Mouse (Mus musculus): Measurements from ENCODE around the gene Klhl32.
"Not testable (repeated sequence)": the region's sequence is repeated elsewhere in the genome, so short reads cannot be mapped to it uniquely, and the experiment has no call there.

Gene Klhl32

GRCm38 (mm10) chr4:24850401-24851325, at the start of gene Klhl32:
Klhl32 (minus strand) TSS chr4:24851124.
- peak; percentile 56 to 60 for DNase-seq

GRCm38 (mm10) chr4:24899146-24899545, 48.2 kb upstream of the Klhl32 start:
- no peak for DNase-seq

GRCm38 (mm10) chr4:24898636-24899035, 47.7 kb upstream of the Klhl32 start:
- DNase-seq: no peak

DNA sequence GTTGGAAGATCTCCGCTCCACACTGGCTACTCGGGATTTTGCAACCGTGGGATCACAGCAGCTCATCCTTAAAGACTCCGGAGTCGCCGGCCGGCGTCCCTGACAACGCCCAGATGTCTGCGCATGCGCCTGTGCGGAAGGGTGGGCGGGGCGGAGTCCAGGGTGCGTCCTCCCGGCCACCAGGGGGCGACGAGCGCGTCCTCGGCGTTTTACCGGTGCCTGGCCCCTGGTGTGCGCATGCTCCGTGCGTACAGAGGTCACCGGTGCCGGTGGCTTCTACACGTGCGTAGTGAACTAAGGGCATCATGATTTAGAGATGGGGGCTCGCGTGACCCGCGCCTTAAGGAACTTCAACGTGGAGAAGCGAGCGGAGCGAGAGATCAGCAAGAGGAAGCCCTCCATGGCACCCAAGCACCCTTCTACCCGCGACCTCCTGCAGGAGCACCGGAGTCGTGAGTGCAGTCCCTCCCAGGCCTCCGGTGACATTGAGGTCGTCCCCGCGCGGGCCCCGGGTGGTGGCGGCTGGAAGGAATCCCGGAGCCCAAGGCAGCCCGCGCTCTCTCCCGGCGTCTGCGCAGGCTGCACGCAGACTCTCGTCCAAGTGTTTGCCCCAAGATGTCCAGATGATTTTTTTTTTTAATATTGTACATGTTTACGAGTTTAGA, 47.1 kb upstream of the Klhl32 start, which contains the start of gene Ndufaf4:
TSS of gene Ndufaf4 (plus strand) at position 233 of the 665 bp plus-strand sequence.
- peak; percentile 93 to 95 for DNase-seq

GRCm38 (mm10) chr4:24897351-24897750, 46.4 kb upstream of the Klhl32 start:
- peak in 1 of 2 experiments; percentile 2 for DNase-seq

- DNase-seq: peak in 1 of 2 experiments; percentile 41
Measured at GRCm38 (mm10) chr4:24896829-24897228, 45.9 kb upstream of the Klhl32 start.

GRCm38 (mm10) chr4:24894625-24895024, 43.7 kb upstream of the Klhl32 start:
- no peak for DNase-seq

GRCm38 (mm10) chr4:24892293-24892692, 41.4 kb upstream of the Klhl32 start:
- not testable (repeated sequence) for DNase-seq

GRCm38 (mm10) chr4:24889386-24889785, 38.5 kb upstream of the Klhl32 start:
- not testable (repeated sequence) for DNase-seq

DNA sequence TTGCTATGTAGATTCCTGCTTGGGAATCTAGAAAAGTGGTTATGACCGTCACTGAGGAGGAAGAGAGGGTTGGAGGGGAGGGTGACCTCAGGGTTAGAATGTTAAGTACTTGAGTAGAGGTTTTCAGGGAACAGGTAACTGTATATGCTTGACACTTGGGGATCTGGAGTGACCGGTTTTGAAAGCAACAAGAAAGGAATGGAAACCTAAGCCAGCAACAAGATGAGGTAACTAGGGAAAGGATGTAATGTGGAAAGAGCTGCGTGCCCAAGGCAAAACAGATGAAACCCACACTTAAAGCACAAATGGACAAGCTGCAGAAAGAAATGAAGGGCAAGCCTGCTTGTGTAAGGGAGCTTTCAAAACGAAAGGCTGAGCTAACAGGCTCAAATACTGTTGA, 18.3 kb upstream of the Klhl32 start:
- DNase-seq: peak; percentile 2 to 26

- no peak for DNase-seq
Measured at GRCm38 (mm10) chr4:24865691-24866090, 14.8 kb upstream of the Klhl32 start.

GRCm38 (mm10) chr4:24847406-24847805, 3.5 kb downstream of the Klhl32 start:
- DNase-seq: no peak

- DNase-seq: no peak
Measured at GRCm38 (mm10) chr4:24845546-24845945, 5.4 kb downstream of the Klhl32 start.

DNA sequence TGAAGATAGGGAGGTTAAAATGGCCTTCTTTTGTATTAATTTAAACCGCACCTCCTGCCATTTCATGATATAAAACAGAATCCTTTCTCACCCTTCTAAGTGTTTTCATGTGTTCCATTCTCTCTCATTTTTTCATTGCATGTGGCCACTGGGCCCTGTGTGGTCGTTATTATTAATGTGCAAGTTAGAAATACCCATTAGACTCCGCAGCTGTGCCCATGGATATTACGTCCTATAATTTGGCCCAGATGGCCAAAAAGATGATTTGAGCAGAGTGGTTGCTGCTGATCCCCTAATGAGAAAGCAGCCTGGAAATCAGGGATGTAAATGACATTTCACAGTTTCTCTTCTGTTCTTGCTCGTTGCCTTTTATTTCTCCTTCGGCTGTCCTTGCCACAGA, 12.4 kb downstream of the Klhl32 start:
- DNase-seq: no peak

GRCm38 (mm10) chr4:24835555-24835954, 15.4 kb downstream of the Klhl32 start:
- DNase-seq: no peak

GRCm38 (mm10) chr4:24808316-24808715, 42.6 kb downstream of the Klhl32 start:
- DNase-seq: no peak

- no peak for DNase-seq
Measured at GRCm38 (mm10) chr4:24801881-24802280, 49.0 kb downstream of the Klhl32 start.

- DNase-seq: no peak
Measured at GRCm38 (mm10) chr4:24801343-24801742, 49.6 kb downstream of the Klhl32 start.

DNA sequence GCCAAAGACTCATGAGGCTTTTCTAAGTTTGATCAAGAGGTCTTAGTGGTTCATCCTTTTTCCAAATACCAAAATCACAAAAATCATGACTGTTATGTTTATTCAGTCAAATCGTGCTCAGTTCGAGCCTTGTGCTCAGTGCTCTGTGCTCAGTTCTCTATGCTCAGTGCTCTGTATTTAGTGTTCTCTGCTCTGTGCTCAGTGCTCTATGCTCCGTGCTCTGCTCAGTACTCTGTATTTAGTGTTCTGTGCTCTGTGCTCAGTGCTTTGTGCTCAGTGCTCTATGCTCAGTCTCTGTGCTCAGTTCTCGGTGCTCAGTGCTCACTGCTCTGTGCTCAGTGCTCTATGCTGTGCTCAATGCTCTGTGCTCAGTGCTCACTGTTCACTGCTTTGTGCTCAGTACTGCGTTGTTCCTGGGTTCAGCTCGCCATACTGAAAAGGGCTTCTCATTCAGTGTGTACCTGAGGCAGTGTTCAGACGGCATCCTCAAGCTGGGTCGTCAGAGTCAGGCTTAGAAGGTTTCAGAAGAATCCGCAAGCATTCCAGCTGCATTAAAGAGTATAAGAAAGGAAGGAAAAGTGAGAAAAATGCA, 50.5 kb downstream of the Klhl32 start:
- DNase-seq: no peak

DNA sequence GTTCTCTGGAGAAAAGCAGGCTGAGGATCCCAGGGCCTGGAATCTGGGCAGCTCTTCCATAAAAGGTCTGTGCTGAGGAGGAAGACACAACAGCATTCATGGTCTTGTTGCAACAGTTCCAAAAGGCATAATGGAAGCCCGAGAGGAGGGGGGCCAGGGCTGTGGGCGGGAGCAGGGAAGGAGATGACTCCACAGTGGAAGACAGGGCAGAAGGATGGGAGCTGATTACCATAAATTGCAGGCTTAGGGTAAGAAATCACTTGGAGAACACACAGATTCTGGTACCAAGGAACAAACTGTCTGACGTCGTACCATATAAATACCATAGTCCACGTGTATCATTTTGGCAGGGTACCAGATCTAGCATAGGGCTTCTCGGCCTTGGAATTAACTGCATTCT, 51.9 kb downstream of the Klhl32 start:
- DNase-seq: no peak

GRCm38 (mm10) chr4:24797868-24798267, 53.1 kb downstream of the Klhl32 start:
- DNase-seq: no peak

- no peak for DNase-seq
Measured at GRCm38 (mm10) chr4:24797280-24797679, 53.6 kb downstream of the Klhl32 start.

DNA sequence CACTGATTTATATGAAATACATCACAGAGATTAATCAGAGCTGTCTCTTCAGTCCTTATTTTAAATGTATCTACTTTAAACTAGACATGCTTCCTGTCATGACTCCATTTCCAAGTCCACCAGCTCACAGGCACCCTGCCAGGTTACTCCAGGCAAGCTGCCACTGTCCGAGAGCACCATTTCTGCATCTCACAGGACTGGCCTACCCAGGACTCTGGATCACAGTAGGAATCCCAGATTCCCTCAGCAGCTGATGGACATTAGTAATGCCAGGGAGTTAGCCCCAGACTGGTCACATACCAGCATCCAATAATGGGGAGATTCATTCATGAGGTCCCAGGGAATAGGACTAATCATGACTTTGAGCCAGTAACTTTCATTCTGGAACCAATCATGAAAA, 54.7 kb downstream of the Klhl32 start:
- no peak for DNase-seq

Data from lung, adult 18-20 months (tissue).